Mouse (Mus musculus): Measurements from ENCODE around the gene Vat1l.

GRCm38 (mm10) chr8:114418486-114418885 is 213.1 kb downstream of the Vat1l start:
- TF ChIP-seq CTCF (IDR thresholded peaks at IDR 0.05; ENCODE audit: extremely low read depth, insufficient read length, insufficient replicate concordance, low read depth, low read length), result no peak
- TF ChIP-seq POLR2A (IDR thresholded peaks at IDR 0.05; ENCODE audit: low read depth, low read length), result no peak

All from small intestine, adult 2 months (tissue).